In the genomic region with DNA sequence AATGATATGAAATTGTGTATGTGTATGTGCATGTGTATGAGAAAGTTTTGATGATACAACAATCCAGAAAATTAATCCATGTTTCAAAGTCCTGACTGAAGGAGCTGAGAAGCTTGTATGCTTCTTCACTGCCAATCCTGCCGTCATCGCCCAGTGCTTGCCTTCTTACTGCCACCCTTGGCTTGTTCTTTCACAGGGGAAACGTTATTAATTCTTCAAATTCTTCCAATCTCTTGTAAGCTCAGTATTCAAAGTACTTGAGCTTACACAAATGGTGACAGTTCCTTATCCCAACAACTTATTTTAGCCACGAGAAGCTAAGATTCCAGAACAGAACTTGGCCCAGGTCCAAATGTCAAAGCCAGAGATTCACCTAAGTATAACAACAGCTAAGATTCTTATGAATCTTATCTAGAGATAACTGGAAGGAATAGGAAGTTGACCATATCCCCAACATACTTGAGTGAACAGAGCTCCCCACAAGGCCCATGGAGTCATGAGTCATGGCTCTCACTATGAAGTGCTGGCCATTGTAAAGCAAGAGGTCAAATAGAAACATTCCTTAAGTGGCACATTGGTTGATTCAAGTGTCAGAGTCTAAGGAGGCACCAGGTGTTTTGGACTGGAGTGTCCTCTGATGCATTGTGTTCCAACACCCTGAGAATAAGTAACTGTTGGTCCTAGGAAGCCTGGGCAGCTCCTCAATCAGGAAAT, we compare ENCODE assay signal across 21 mouse cellular contexts.
DNase-seq lines count a peak whose midpoint lies in the region; ATAC-seq and TF ChIP-seq lines count a peak whose summit lies in the region.
"Had no signal": no experiment of that assay in that cellular context is flagged by ENCODE, and none has a peak within 500 bp of the region (broad histone marks: within the 10 kb centered on the region; RNA-seq: fewer than 3 reads in every experiment).

No protein-coding gene starts in this region.

- no peaks in the 10 kb centered on the region for H3K27me3 ChIP-seq in lung, embryonic 16.5 days (ENCODE audit: control insufficient read depth, insufficient read depth, low read depth, low read length)
- no peaks in the 10 kb centered on the region for H3K27me3 ChIP-seq in cerebellum, adult 2 months (ENCODE audit: control insufficient read depth, insufficient read depth, low read length)
- H3K27me3 ChIP-seq: embryonic facial prominence, embryonic 12.5 days; embryonic facial prominence, embryonic 15.5 days; forebrain, embryonic 15.5 days; hindbrain, embryonic 12.5 days; hindbrain, embryonic 15.5 days; Patski had no signal

- no peak for TF ChIP-seq POLR2A in cerebellum, adult 2 months (IDR thresholded peaks at IDR 0.05; ENCODE audit: borderline replicate concordance, insufficient read depth, low read length)

- H3K4me3 ChIP-seq in lung, embryonic 16.5 days (ENCODE audit: low read length): no peak overlapping the region
- no peak overlapping the region for H3K4me3 ChIP-seq in cerebellum, adult 2 months (replicated peaks; ENCODE audit: insufficient read depth, low read depth, low read length)
- H3K4me3 ChIP-seq: embryonic facial prominence, embryonic 12.5 days; embryonic facial prominence, embryonic 15.5 days; forebrain, embryonic 15.5 days; hindbrain, embryonic 12.5 days; hindbrain, embryonic 15.5 days had no signal

- H3K4me1 ChIP-seq in lung, embryonic 16.5 days (replicated peaks; ENCODE audit: control insufficient read depth, insufficient read depth, low read length): no peaks in the 10 kb centered on the region; the same call in 1 of the 2 replicates
- H3K4me1 ChIP-seq in cerebellum, adult 2 months (ENCODE audit: control insufficient read depth, insufficient read depth, low read length): no peaks in the 10 kb centered on the region
- H3K4me1 ChIP-seq: embryonic facial prominence, embryonic 12.5 days; embryonic facial prominence, embryonic 15.5 days; forebrain, embryonic 15.5 days; hindbrain, embryonic 12.5 days; hindbrain, embryonic 15.5 days had no signal

- no peaks in the 10 kb centered on the region for H3K9me3 ChIP-seq in lung, embryonic 16.5 days (ENCODE audit: control insufficient read depth, low read length)
- H3K9me3 ChIP-seq: embryonic facial prominence, embryonic 12.5 days; embryonic facial prominence, embryonic 15.5 days; forebrain, embryonic 15.5 days; hindbrain, embryonic 12.5 days; hindbrain, embryonic 15.5 days had no signal

- no peak for TF ChIP-seq CTCF in cerebellum, adult 2 months (IDR thresholded peaks at IDR 0.05; ENCODE audit: borderline replicate concordance, insufficient read depth, low read depth, low read length)

- no peak overlapping the region for H3K4me2 ChIP-seq in lung, embryonic 16.5 days (ENCODE audit: low read depth, low read length)
- H3K4me2 ChIP-seq: embryonic facial prominence, embryonic 12.5 days; embryonic facial prominence, embryonic 15.5 days; forebrain, embryonic 15.5 days; heart, embryonic 11.5 days; hindbrain, embryonic 12.5 days; hindbrain, embryonic 15.5 days had no signal

- 33% methylated on average over 4 of the region's 4 CpGs for WGBS in lung, embryonic 16.5 days
- 72% methylated on average over 4 of the region's 4 CpGs for WGBS in cerebellum, adult 2 months

- H3K36me3 ChIP-seq in lung, embryonic 16.5 days (ENCODE audit: control insufficient read depth, insufficient read depth, low read length): no peaks in the 10 kb centered on the region
- H3K36me3 ChIP-seq: embryonic facial prominence, embryonic 12.5 days; embryonic facial prominence, embryonic 15.5 days; forebrain, embryonic 15.5 days; hindbrain, embryonic 12.5 days; hindbrain, embryonic 15.5 days had no signal

- ATAC-seq in lung, embryonic 16.5 days (ENCODE audit: low read depth): peak; percentile 65
- ATAC-seq in granulocyte monocyte progenitor cell, adult 5-6 weeks (replicated peaks; ENCODE audit: poor library complexity, severe bottlenecking): no peak
- ATAC-seq: forebrain, embryonic 15.5 days; Patski had no signal

- H3K9ac ChIP-seq in lung, embryonic 16.5 days (ENCODE audit: low read length): no peak overlapping the region
- H3K9ac ChIP-seq: embryonic facial prominence, embryonic 12.5 days; embryonic facial prominence, embryonic 15.5 days; forebrain, embryonic 15.5 days; hindbrain, embryonic 12.5 days; hindbrain, embryonic 15.5 days had no signal

- no peak overlapping the region for H3K27ac ChIP-seq in lung, embryonic 16.5 days (ENCODE audit: low read length)
- no peak overlapping the region for H3K27ac ChIP-seq in cerebellum, adult 2 months (ENCODE audit: insufficient read depth, low read length)
- H3K27ac ChIP-seq: embryonic facial prominence, embryonic 12.5 days; embryonic facial prominence, embryonic 15.5 days; forebrain, embryonic 15.5 days; hindbrain, embryonic 12.5 days; hindbrain, embryonic 15.5 days had no signal

- peak; percentile 26 to 48 for DNase-seq in lung, adult 18-20 months
- DNase-seq in lung, postnatal 14 days: no peak
- DNase-seq in lung, postnatal 25 days (ENCODE audit: low spot score): peak; percentile 53
- DNase-seq in cerebellum, adult 2 months: no peak
- DNase-seq: adrenal gland, postnatal 10 days; adrenal gland, postnatal 36 days; cerebellum, adult 18-20 months; cerebellum, adult 9-11 months; cerebellum, postnatal 25 days; gastrocnemius, postnatal 10 days; gastrocnemius, postnatal 36 days; heart, adult 11 months had no signal

Comparison
In these comparisons a context has a peak if more than half of its experiments do, and no peak if none do; other contexts are left out.
1. DNase-seq: peak in lung, adult 18-20 months (2 of 2) and lung, postnatal 25 days (single experiment); none in lung, postnatal 14 days (single experiment) and cerebellum, adult 2 months (0 of 2).